Mouse (Mus musculus): ENCODE data around the gene Pde6d.

Gene Pde6d

DNA sequence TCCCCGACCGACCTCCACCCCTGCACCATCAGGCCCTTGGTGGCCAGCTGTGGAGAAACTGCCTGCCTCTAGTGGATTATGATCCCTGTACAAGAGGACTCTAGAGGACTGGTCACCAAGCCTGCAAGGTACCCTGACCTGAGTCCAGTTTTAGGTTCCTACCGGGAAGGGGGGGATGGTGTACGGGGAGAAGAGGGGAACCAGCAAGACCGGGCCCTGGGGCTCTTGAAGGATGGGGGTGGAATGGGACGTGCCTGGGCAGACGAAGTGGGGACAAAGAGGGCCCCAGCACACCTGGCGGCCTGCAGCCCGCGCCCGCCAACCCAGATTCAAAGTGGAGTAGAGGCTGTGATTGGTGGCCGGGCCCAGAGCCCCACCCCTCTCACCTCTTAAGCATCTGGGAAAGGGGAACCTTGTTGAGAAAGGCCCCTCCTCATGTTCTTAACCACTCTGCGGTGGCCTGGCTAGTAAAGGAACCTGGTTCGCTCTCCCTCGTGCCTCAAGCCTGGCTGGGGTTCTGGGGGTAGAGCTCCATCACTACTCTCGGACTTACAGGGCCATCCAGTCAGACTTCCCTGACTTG lies 79.2 kb downstream of the Pde6d start:
- DNase-seq (ENCODE audit: low spot score in 2 of 2), result peak in 1 of 2 experiments; percentile 51

DNA sequence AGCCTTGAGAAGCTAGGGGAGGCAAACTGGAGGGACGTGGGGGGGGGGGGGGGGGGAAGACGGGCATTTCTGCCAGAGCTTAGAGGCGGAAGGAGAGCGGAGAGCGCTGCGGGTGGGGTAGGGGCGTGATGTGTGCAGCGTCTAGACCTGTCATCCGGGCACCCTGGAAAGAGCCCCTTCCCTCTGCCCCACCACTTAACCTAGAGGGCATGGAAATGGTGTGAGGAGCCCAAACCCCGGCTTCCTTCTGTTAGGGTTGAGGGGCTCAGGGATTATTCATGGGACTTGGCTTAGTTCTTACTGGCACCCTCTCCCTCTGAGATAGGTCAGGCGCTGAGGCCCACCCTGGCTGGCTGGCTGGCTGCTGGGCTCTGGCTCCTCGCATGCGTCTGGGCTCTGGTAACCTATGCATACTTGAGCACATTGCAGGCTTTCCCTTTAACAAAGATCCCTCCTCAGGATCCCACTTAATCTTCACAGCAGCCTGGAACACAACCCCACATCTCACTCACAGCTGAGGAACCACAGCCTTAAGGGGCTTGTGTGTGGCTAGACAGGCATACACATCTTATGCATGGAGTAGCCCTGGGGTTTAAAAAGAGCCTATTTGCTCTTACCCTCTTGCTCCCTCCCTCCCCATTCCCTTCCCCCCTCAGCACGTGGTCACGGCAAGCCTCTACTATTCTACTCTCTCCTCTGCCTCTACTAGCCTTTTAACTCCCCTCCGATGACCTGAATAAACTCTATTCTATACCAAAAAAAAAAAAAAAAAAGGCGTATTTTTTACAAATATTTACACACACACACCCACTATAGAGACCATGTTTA lies 80.0 kb downstream of the Pde6d start:
- no peak for DNase-seq (ENCODE audit: low spot score in 2 of 2)

DNA sequence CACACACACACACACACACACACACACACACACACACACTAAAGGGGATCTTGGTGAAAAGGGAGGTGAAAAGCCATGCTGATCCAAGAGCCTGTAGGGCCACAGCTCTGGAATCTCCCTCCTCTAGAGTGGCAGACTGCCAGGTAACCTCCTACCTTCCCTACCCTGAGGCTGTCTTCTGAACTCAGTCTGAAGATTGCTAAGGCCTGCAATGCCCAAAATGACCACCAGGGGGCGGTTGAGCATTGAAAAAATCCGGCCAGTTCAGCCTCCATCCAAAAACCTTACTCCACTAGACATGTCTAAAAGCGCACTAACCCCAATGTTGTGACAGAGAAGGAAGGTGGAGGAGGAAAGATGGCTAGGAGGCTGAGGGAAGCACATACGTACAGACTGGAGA lies 80.9 kb downstream of the Pde6d start:
- peak; percentile 87 to 95 for DNase-seq (ENCODE audit: low spot score in 2 of 2)

DNA sequence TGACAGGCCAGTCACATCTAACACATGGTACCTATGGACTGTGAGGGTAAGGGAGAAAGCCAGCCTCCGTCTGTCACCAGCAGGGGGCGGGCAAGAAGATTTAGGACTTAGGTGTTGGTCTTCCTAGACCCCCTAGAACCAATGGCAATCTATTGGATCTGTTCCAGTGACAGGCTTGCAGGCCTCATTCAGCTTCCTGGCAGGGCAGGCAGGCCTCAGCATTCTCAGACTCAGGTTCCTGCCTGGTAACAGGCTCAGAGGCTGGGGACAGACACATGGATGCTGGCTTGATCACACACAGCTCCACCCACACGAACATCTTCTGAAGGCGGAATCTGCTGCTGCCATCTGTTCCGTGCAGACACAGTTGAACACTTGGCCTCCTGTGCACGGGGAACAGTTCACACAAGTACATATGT lies 81.3 kb downstream of the Pde6d start:
- DNase-seq (ENCODE audit: low spot score in 2 of 2), result peak in 1 of 2 experiments; percentile 38

DNA sequence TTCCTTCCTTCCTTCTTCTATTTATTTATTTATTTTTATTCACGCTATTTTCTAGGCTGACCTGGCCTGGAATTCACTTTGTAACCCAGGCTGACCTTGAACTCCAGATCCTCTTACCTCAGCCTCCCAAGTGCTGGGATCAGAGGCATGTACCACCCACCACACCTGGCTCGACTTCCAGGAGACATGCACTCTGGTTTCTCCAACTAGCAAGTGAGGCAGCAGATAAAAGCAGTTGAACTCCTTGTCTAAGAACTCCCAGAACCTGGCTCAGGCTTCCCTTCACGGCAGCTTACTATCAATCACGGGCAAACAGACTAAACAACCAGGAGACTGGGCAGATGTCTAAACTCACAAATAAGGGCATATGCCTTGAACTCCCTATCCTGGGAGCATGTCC lies 81.7 kb downstream of the Pde6d start:
- DNase-seq (ENCODE audit: low spot score in 2 of 2), result no peak

GRCm38 (mm10) chr1:86499903-86500302 lies 82.5 kb downstream of the Pde6d start:
- DNase-seq (ENCODE audit: low spot score in 2 of 2), result peak; percentile 60 to 72

GRCm38 (mm10) chr1:86498611-86499010 lies 83.8 kb downstream of the Pde6d start:
- no peak for DNase-seq (ENCODE audit: low spot score in 2 of 2)

DNA sequence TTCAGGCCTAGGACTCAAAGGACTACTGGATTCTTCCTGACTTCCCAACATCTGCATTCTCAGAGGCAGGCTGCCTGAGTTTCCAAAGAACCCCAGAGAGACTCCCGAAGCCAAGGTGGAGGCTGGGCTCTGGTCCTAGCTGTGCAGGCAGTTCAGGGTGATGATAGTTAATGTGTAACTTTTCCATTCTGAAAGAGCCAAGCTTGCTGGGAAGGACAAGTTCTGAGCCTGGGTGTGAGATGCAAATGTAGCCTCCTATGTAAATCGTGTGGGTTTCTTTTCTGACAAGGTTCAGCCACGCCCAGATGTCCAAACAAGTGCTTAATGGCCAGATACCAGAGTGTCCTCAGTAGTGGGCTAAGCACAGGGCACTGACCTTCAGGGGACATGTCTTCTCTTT lies 84.4 kb downstream of the Pde6d start:
- DNase-seq (ENCODE audit: low spot score in 2 of 2), result no peak

DNA sequence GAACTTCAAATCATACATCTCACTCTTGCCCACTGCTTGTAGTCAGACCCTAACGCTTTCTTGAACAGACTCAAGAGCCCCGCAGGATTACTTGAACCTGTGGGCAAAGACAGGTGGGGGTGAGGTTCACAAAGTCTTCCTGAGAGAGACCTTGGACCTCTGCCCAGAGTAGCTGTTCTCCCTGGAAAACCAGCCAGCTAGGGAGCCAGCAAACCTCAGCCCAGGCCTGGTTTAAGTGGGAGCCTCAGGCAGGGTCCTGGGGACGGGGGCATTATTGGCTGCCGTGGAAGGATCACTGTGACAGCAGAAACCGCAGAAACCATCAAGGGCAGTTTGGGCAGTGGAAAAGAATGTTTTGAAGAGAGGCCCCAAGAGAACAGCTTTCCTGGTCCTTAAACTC lies 85.1 kb downstream of the Pde6d start:
- DNase-seq (ENCODE audit: low spot score in 2 of 2), result no peak

- no peak for DNase-seq (ENCODE audit: low spot score in 2 of 2)
Observed at GRCm38 (mm10) chr1:86496340-86496739, 86.1 kb downstream of the Pde6d start.

DNA sequence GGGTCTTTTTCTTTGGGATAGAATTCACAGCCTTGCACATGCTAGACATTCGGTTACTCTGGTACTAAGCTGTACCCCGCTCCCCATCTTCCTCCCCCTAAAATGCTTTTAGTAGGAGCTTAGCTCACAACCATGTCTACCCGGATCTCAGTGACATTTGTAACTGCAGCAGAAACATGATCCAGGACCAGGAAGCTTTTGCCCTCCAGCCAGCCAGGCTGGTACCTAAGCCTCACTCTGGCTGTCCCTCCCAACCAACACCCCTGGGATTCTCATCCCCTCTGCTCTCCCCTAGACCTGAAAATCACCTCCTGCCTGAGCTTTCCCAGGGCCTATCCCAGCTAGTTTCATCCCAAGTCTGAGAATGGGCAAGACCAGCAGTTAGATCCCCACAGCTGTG lies 88.6 kb downstream of the Pde6d start:
- no peak for DNase-seq (ENCODE audit: low spot score in 2 of 2)
